Mouse (Mus musculus): ENCODE data around the gene Dnah17. TPM values are rescaled to one million over a fixed set of nuclear protein-coding genes. Genes with fewer than 3 reads are reported as not detected.
A peak's percentile ranks its signal among the peaks of the same experiment; 100 is the strongest.

Dnah17 gene
- polyA plus RNA-seq, 1 experiment from 2014 or later = 0.19 TPM

DNA sequence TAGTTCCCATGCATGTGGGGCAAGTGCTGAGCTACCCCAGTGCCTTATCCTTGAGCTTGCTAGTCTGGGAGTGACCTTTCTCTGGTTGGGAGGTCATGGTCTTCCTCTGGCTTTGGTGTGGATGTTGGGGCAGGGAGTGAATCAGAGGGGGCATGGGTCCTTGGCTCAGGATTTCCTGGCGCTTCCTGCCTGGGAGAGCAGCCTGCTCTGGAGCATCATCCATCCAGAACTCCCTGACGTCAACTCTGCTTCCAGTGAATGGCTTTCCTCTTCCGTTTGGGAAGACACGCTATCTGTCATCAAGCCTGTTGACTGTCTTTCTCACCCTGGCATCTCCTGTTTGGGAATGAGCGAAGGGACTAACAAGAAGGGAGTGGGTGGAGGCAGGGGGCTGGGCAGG is 148.0 kb downstream of the Dnah17 start:
- Histone ChIP-seq H3K4me3 (ENCODE audit: low read length) (no peak overlapping the region), H3K27me3 (ENCODE audit: control insufficient read depth, insufficient read depth, low read depth, low read length) (no peaks in the 10 kb centered on the region), H3K9me3 (ENCODE audit: control insufficient read depth, low read length) (no peaks in the 10 kb centered on the region), H3K4me2 (ENCODE audit: low read depth, low read length) (no peak overlapping the region), H3K4me1 (replicated peaks; ENCODE audit: control insufficient read depth, insufficient read depth, low read length) (peaks cover 5% of the 10 kb centered on the region), H3K36me3 (ENCODE audit: control insufficient read depth, insufficient read depth, low read length) (no peaks in the 10 kb centered on the region), H3K27ac (ENCODE audit: low read length) (no peak overlapping the region), H3K9ac (ENCODE audit: low read length) (no peak overlapping the region)
- ATAC-seq (ENCODE audit: low read depth) = no peak
- WGBS = 43% methylated on average over 5 of the region's 5 CpGs

DNA sequence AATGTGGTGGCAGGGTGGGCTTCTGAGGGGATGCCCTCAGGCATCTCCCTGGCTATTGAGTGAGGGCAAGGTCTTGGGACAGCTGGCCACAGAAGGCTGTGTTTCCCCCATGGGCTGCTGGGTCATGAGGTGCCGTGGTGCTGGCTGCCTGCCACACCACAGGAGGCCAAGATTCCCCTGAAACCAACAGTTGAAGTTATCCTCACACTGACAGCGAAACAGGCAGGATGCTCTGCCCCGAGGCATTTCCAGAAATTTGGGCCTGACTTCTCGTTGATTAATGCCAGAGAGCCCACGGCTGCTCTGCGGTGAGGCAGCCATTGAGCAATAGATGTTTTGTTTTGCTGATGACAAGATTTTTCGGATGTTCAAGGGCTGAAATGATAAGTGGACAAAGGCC is 151.0 kb downstream of the Dnah17 start:
- no peak overlapping the region for H3K4me3 ChIP-seq (ENCODE audit: low read length)
- H3K27me3 ChIP-seq (ENCODE audit: control insufficient read depth, insufficient read depth, low read depth, low read length) = no peaks in the 10 kb centered on the region
- no peak overlapping the region for H3K9ac ChIP-seq (ENCODE audit: low read length)
- no peak overlapping the region for H3K27ac ChIP-seq (ENCODE audit: low read length)
- no peak for ATAC-seq (ENCODE audit: low read depth)
- H3K36me3 ChIP-seq (ENCODE audit: control insufficient read depth, insufficient read depth, low read length) = no peaks in the 10 kb centered on the region
- H3K4me1 ChIP-seq (replicated peaks; ENCODE audit: control insufficient read depth, insufficient read depth, low read length) = peaks cover 21% of the 10 kb centered on the region
- 52% methylated on average over 7 of the region's 7 CpGs for WGBS
- no peaks in the 10 kb centered on the region for H3K9me3 ChIP-seq (ENCODE audit: control insufficient read depth, low read length)
- H3K4me2 ChIP-seq (ENCODE audit: low read depth, low read length) = no peak overlapping the region

DNA sequence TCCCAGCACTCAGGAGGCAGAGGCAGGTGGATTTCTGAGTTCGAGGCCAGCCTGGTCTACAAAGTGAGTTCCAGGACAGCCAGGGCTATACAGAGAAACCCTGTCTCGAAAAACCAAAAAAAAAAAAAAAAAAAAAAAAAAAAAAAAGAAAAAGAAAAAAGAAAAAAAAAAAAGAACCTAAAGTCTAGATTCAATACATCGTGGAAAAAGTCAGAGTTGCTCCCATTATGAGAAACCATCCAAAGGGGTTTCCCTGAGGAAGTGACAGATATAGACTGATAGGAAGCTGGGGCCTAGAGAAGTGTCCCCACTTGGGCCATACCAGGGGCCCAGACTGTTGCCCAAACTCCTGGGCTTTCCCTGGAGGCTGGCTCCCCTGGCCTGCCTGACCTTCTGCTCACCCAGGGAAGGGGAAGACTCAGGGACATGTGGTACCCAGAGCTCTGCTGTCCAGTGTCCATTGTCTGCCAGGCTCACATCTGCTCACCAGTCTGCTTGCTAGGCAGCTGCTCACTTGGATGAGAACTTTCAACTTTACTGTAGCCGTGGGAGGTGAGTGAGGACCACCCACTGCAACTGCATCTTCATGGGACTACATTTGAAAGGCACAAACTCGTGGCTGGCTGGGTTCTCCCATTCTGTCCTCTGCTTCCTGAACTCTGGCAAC is 152.6 kb downstream of the Dnah17 start:
- Histone ChIP-seq H3K4me3 (ENCODE audit: low read length) (no peak overlapping the region), H3K36me3 (ENCODE audit: control insufficient read depth, insufficient read depth, low read length) (no peaks in the 10 kb centered on the region), H3K27me3 (ENCODE audit: control insufficient read depth, insufficient read depth, low read depth, low read length) (no peaks in the 10 kb centered on the region), H3K4me1 (replicated peaks; ENCODE audit: control insufficient read depth, insufficient read depth, low read length) (peaks cover 31% of the 10 kb centered on the region), H3K9me3 (ENCODE audit: control insufficient read depth, low read length) (no peaks in the 10 kb centered on the region), H3K27ac (ENCODE audit: low read length) (no peak overlapping the region), H3K4me2 (ENCODE audit: low read depth, low read length) (no peak overlapping the region), H3K9ac (ENCODE audit: low read length) (no peak overlapping the region)
- ATAC-seq (ENCODE audit: low read depth) = no peak
- 68% methylated on average over 4 of the region's 5 CpGs for WGBS

DNA sequence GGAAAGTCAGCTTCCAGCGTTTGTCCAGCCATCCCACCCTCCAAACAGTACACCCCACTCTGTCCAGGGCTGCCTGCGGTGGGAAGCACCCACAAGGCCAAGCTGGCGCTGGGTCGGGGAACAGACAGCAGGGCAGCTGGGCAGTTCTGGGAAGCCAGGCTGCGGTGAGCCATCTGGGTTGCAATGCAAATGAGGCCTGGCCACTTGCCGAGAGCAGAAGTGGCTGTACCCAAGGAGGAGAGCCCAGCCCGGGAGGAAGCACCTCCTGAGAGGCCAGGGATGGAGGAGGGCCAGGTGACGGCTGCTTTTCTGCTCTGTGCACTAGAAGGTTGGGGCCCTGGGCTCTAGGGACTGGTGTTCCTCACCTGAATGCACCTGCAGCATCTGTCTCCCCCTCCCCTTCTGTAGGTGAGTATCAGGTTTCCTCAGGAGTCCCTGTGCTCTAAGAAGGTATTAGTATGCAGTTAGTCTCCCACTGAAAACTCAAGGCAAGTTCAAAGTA is 154.3 kb downstream of the Dnah17 start:
- ATAC-seq (ENCODE audit: low read depth) = peak; percentile 80
- H3K36me3 ChIP-seq (ENCODE audit: control insufficient read depth, insufficient read depth, low read length) = no peaks in the 10 kb centered on the region
- H3K9me3 ChIP-seq (ENCODE audit: control insufficient read depth, low read length) = no peaks in the 10 kb centered on the region
- H3K9ac ChIP-seq (ENCODE audit: low read length) = peak overlapping the region; percentile 38; the same call in 1 of the 2 replicates
- H3K27ac ChIP-seq (ENCODE audit: low read length) = peak overlapping the region; percentile 81
- peaks cover 31% of the 10 kb centered on the region for H3K4me1 ChIP-seq (replicated peaks; ENCODE audit: control insufficient read depth, insufficient read depth, low read length)
- no peak overlapping the region; the same call in 1 of the 2 replicates for H3K4me2 ChIP-seq (ENCODE audit: low read depth, low read length)
- no peaks in the 10 kb centered on the region for H3K27me3 ChIP-seq (ENCODE audit: control insufficient read depth, insufficient read depth, low read depth, low read length)
- no peak overlapping the region for H3K4me3 ChIP-seq (ENCODE audit: low read length)
- WGBS = 32% methylated on average over 8 of the region's 8 CpGs

DNA sequence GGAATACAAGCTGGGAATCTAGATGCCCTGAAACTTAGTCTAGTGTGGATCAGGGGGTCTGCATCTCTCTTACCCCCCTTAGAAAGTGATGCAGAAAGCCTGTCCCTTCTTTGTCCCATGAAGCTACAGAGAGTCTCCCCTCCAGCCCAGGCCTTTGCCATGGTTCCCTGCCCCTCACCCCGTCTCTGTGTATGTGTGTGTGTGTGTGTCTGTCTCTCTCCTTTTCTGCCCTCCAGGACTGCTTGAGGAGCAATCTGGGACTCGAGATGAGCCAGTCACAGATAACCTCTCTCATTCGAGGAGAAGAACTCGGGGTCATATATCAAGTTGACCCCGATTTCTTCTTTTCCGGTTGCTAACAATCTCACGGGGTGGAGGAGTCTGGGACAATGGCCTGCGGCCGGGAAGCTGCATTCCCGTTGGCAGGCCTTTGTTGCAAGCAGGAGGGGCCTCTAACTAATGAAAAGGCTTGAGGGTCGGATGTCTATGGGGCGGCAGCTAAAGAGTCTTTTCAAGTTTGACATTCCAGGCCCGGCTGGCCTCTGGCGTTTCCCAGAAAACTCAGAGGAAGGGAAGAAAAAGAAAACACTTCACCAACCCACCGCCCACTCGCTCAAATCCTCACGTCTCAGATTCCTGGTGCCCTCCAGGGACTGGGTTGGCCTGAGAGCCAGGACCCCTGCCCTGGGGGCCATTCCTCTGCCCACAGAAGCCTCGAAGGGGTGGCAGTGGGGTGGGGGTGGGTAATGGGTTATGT is 155.0 kb downstream of the Dnah17 start:
- peak; percentile 31; the same call in 1 of the 2 replicates for ATAC-seq (ENCODE audit: low read depth)
- WGBS = 13% methylated on average over 18 of the region's 18 CpGs
- peak overlapping the region; percentile 81 for H3K27ac ChIP-seq (ENCODE audit: low read length)
- H3K9me3 ChIP-seq (ENCODE audit: control insufficient read depth, low read length) = no peaks in the 10 kb centered on the region
- H3K4me1 ChIP-seq (replicated peaks; ENCODE audit: control insufficient read depth, insufficient read depth, low read length) = peaks cover 31% of the 10 kb centered on the region
- no peaks in the 10 kb centered on the region for H3K27me3 ChIP-seq (ENCODE audit: control insufficient read depth, insufficient read depth, low read depth, low read length)
- no peaks in the 10 kb centered on the region for H3K36me3 ChIP-seq (ENCODE audit: control insufficient read depth, insufficient read depth, low read length)
- H3K4me3 ChIP-seq (ENCODE audit: low read length) = no peak overlapping the region
- no peak overlapping the region; the same call in 1 of the 2 replicates for H3K4me2 ChIP-seq (ENCODE audit: low read depth, low read length)
- peak overlapping the region; percentile 38; the same call in 1 of the 2 replicates for H3K9ac ChIP-seq (ENCODE audit: low read length)

DNA sequence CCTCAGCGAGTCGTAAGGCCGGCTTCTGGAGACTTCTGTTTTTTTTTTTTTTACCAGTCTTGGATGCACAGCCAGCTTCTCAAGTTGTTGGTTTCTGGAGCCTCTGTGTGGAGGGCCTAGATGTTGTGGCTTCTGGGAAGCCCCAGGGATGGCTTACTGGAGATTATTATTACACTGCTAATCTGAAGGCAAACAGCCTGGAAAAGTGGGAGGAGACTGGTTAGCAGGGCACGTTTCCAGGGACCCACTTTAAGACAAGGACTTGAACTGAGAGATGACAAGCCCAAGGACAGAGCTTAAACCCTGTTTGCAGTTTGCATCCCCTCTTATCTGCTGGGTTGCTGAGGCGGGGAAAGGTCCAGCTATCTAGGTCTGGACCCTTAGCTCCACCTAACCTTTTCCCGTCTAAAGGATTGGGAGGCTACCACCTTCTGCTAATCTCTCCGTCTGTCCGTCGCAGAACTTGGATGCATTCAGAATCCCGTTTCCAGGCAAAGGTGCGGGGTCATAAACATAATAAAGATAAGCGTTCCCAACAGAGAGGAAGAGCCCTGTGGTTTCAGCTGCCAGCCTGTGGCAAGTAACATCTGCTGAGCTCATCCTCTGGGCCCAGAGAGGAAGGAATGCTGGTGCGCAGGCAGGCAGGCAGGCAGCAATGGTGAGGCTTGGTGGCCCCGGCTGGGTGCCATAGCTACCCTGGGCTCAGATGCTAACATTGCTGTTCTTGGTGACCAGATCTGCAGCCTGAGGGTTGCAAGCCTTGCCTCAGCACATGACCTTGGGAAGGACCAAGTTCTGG is 155.9 kb downstream of the Dnah17 start:
- Histone ChIP-seq H3K4me2 (ENCODE audit: low read depth, low read length) (no peak overlapping the region), H3K9me3 (ENCODE audit: control insufficient read depth, low read length) (no peaks in the 10 kb centered on the region), H3K9ac (ENCODE audit: low read length) (peak overlapping the region; percentile 33; the same call in 1 of the 2 replicates), H3K27me3 (ENCODE audit: control insufficient read depth, insufficient read depth, low read depth, low read length) (no peaks in the 10 kb centered on the region), H3K36me3 (ENCODE audit: control insufficient read depth, insufficient read depth, low read length) (no peaks in the 10 kb centered on the region), H3K27ac (ENCODE audit: low read length) (no peak overlapping the region), H3K4me1 (replicated peaks; ENCODE audit: control insufficient read depth, insufficient read depth, low read length) (peaks cover 33% of the 10 kb centered on the region), H3K4me3 (ENCODE audit: low read length) (no peak overlapping the region)
- no peak for ATAC-seq (ENCODE audit: low read depth)
- 43% methylated on average over 14 of the region's 14 CpGs for WGBS

DNA sequence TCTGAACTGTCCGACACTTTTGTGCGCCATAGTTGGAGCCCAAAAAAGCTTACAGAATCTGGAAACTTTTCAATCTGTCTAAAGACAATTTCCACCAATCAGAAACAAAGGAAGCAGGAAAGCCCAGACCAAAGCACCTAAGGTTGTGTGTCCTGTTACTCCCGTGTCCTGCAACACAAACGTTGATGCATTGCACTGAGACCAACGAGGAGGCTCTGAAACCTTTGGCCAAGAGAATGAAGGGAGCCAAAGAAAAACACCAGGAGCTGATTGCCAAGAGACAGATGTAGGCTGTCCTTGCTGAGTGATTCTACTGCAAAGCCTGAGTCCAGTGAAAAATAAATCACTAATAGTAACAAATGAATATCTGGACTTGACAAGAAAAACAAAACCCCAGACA is 156.9 kb downstream of the Dnah17 start:
- peaks cover 33% of the 10 kb centered on the region for H3K4me1 ChIP-seq (replicated peaks; ENCODE audit: control insufficient read depth, insufficient read depth, low read length)
- no peak overlapping the region for H3K9ac ChIP-seq (ENCODE audit: low read length)
- H3K36me3 ChIP-seq (ENCODE audit: control insufficient read depth, insufficient read depth, low read length) = no peaks in the 10 kb centered on the region
- ATAC-seq (ENCODE audit: low read depth) = no peak
- H3K4me2 ChIP-seq (ENCODE audit: low read depth, low read length) = no peak overlapping the region
- no peaks in the 10 kb centered on the region for H3K27me3 ChIP-seq (ENCODE audit: control insufficient read depth, insufficient read depth, low read depth, low read length)
- no peaks in the 10 kb centered on the region for H3K9me3 ChIP-seq (ENCODE audit: control insufficient read depth, low read length)
- no peak overlapping the region for H3K27ac ChIP-seq (ENCODE audit: low read length)
- no peak overlapping the region for H3K4me3 ChIP-seq (ENCODE audit: low read length)
- 37% methylated on average over 5 of the region's 5 CpGs for WGBS

DNA sequence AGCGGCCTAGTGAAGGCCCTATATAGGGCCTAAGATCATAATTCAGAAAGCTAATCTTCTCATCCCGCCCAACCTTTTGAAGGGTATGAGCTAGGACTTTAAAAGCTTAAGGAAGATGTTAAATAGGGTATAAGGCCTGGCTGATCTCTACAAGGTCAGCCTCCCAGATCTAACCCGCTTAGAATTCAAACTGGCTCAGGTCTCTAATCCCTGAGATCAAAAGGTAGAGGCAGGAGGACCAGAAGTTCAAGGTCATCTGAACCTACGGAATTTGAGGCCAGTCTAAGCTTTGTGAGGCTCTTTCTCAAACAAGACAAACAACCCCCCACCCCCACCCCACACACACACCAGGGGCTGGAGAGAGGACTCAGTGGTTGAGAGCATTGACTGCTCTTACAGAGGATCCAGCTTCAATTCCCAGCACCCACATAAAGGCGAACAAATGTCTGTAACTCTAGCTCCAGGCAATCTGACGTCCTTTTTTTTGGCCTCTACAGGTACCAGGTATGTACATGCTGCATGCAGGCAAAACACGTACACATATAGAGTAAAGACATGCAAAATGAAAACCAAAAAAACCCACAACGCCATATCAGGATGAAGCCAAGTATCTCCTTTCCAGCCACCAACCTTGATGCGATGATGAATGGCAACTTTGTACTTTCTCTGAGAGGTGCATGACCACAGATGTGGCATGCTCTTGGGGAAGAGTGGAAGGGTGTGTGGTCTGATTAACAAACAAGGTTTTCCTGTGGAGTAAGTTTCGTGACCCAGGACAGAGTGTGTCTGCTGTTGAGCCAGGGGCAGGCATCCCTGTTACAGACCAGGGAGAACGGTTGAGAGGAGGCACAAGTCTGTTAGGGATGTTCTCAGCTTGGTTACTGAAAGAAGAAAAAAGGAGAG is 157.5 kb downstream of the Dnah17 start:
- peaks cover 35% of the 10 kb centered on the region for H3K4me1 ChIP-seq (replicated peaks; ENCODE audit: control insufficient read depth, insufficient read depth, low read length)

More for the DNA sequence above, 157.5 kb downstream of the Dnah17 start:
- no peak overlapping the region for H3K4me2 ChIP-seq (ENCODE audit: low read depth, low read length)
- no peaks in the 10 kb centered on the region for H3K36me3 ChIP-seq (ENCODE audit: control insufficient read depth, insufficient read depth, low read length)
- no peak for ATAC-seq (ENCODE audit: low read depth)
- no peaks in the 10 kb centered on the region for H3K27me3 ChIP-seq (ENCODE audit: control insufficient read depth, insufficient read depth, low read depth, low read length)
- 70% methylated on average over 11 of the region's 11 CpGs for WGBS
- H3K4me3 ChIP-seq (ENCODE audit: low read length) = no peak overlapping the region
- no peaks in the 10 kb centered on the region for H3K9me3 ChIP-seq (ENCODE audit: control insufficient read depth, low read length)
- no peak overlapping the region for H3K9ac ChIP-seq (ENCODE audit: low read length)
- H3K27ac ChIP-seq (ENCODE audit: low read length) = no peak overlapping the region

Data from lung, embryonic 16.5 days (tissue).